Mouse (Mus musculus) spleen, postnatal 14 days (tissue): ENCODE measurements around the gene Rassf1.

Experiments
- DNase-seq, 2 experiments: peaks; one replicate each; pipeline ENCODE4 v3.0.0; 2021 to 2022; ENCODE audit warnings: low spot score in 2 of 2

Gene Rassf1

DNA sequence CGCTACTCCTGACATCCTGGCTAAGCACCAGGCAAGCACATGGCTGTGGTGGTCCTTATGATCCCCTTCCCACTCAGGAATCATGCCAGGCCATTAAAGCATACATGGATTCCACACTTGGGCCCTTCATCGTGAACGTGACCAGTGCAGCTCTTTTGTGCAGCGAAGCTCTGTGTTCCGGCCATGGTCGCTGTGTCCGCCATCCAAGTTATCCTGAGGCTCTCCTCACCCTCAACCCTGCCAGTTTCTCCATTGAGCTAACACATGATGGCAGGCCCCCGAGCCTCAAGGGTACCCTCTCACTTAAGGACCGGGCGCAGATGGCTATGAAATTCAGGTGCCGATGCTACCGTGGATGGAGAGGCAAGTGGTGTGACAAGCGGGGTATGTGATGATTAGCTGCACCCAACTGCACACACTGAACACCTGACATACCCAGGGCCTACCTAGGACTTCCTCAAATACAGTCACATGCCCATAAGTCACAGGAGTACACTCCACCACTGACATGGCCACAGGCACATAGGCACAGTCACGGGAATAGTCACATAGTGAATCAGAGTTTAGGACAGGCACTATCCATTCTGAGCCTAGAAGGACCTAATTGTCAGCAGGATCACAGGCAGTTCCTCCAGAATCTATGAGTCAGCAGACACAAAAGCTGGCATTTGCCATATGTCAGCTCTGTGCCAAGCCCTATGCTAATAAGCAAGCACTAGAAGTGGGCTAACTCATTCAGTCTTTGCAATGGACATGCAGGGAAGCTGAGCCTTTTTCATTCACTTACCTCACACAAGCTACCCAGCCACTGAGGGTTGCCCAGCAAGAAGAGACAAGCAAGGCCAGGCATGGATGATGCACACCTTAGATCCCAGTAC is 27.9 kb downstream of the Rassf1 start:
- DNase-seq, result no peak

DNA sequence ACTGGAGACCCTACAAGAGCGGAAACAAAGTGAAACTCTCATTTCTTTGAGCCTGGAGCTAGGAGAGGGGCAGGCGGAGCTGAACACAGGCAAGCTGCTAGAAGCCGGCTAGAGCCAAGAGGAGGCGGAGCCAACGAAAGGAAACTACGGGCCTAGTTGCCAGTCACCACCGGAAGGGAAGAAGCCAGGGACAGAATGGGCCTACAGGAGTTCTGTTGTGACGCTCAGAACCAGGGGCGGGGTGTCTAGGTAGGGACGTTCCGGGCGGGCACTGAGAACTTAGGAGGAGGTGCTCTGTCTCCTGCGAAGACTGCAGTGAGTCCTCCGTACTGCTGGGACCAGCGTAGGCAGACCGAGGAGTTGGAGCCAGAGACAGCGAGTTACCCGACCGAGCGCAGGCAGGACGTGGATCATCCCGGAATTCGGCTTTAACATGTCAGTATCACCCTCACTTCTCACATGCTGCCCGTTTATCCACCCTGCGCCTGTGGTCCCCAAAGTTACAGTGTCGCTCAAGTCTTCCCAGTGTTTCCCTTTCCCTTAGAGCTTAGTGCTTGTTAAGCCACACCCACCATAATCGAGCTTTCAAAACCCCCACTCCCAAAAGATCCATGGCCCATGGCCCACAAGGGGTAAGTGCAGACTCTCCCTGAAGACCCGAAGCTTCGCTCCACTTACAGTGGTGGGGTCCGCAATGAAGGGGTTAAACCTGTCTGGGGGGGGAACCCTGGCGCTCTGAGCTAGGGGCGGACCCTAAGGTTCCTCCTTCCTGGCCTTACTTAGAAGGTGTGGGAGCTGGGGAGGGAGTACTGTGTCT is 29.4 kb downstream of the Rassf1 start, which contains the start of gene Hyal3:
Hyal3 (plus strand) TSS at position 318 of the 817 bp plus-strand sequence.
- peak; percentile 69 to 73 for DNase-seq

DNA sequence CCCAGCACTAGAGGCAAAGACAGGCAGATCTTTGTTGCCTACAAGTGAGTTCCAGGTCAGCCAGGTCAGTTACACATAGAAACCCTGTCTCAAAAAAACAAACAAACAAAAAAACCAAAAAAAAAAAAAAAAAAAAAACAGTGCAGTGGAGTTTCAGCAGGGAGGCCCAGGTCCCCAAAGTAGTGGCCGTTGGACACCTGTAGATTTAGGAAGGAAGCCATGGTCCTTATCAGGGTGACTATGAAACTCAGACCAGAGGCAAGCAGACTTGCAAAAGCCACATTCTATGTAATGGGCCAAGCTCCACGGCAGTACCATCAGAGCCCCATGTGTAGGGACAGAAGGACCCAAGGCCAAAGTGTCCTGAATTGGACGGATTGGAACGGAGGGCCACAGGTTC is 30.2 kb downstream of the Rassf1 start:
- DNase-seq, result no peak

DNA sequence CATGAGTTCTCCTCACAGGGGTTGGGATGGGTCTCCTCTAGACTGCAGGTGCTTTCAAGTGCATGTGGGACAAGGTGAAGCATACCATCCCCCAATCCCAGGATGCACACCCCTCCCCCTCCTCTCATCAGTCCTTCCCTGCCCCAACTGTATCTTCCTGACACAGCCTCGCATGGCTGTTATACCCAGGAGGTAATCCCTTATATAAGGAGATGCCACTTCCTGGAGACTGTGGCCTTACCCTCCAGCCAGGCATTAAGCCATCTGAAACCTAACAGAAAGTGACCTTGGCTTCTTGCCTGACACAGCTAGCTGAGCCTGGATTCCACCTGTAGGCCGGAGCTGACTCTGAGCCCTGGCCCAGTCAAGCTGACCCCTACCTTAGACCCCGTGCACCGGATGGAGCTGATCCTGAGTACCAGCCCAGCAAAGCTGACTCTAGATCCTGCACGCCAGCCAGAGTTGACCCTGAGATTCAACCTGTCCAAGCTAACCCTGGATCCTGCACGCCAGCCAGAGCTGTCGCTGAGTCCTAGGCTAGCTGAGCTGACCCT is 31.2 kb downstream of the Rassf1 start:
- no peak for DNase-seq

DNA sequence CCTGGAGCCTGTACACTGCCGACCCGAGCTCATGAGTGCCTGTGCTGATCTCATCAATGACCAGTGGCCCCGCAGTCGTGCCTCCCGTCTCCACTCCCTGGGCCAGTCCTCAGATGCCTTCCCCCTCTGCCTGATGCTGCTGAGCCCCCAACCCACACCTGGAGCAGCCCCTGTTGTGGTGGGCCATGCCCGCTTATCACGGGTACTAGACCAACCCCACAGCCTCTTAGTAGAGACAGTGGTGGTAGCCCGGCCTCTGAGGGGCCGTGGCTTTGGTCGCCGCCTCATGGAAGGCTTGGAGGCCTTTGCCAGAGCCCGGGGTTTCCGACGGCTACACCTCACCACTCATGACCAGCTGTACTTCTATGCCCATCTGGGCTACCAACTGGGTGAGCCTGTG is 31.8 kb downstream of the Rassf1 start:
- DNase-seq, result no peak

DNA sequence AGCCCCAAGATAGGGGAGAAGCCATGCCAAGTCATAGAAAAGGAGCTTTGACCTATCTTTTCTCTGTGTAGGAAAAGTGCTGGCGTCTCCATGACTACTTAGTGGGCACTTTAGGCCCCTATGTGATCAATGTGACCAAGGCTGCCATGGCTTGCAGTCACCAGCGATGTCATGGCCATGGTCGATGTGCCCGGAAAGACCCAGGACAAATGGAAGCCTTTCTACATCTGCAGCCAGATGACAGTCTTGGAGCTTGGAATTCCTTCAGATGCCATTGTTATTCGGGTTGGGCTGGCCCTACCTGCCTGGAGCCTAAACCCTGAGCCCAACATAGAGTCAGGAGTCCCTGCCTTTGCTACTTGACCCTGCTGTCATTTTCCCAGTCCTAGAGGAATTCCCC is 35.1 kb downstream of the Rassf1 start:
- no peak for DNase-seq

DNA sequence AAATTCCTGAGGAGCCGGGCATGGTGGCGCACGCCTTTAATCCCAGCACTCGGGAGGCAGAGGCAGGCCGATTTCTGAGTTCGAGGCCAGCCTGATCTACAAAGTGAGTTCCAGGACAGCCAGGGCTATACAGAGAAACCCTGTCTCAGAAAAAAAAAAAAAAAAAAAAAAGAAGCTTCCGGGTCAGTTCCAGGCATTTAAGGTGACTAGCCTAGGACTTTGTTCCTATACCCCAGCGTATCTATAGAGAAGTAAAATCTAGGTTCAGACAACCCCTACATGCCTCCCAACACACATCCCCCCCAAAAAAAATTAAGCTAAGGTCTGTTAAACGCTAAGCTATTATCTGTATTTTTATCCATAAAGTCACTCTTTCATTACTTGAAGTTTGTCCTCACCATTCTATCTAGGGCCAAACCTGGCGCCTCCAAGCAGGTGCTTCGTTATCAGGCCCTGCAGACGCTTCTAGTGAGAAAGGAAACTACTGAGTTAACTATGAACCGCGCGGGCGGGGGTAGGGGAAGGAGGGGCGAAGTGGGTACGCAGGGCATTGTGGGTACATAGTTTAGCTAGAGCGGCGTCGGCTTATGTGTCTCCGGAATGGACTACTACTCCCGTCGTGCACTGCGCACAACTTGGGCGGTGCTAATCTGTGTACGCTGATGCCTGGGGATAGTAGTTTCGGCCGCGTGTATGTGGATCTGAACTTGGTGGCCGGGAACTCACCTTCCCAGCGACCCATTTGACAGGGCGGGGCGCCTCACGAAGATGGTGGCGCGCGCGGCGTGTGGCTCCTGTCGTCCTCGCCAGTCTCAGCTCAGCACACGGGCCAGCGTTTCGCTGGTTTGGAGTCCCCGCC is 35.8 kb downstream of the Rassf1 start, which contains the start of gene Ifrd2:
Ifrd2 (plus strand) TSS at position 669 of the 859 bp plus-strand sequence.
- peak; percentile 94 to 95 for DNase-seq

DNA sequence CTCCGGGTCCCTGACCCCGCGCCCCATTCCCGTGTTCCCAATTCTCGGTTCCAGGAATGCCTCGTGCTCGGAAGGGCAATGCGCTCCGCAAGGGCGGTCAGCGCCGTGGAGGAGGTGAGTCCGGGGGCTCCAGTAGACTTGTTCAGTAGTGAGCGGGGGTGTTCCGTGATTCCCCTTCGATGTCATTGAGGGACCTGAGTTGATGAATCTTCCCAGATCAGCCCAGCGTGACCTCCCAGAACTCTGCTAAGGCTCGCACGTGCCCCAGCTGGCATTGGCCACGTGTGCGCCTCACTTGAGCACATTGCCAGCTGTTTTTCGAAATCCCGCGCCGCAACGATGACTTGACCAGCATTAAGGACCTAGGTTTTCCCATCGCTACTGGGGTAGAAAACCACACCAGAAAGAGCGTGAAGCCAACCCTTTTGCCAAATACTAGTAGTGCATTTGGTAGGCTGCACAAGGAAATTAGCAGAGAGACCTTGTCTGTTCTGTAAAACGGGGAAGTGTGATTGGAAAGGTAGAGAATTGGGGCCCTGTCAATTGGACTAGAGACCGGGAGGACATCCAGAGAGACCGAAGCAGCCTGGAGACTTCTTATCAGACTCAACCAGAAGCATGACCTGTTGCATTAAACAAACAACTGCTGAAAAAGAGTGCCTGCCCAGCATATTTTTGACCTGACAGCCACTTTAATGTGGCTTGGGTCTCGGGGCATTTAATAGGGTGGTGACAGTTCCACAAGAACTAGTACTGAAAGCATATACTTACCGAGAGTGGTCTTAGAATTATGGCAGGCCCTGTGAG is 36.7 kb downstream of the Rassf1 start:
- no peak for DNase-seq

DNA sequence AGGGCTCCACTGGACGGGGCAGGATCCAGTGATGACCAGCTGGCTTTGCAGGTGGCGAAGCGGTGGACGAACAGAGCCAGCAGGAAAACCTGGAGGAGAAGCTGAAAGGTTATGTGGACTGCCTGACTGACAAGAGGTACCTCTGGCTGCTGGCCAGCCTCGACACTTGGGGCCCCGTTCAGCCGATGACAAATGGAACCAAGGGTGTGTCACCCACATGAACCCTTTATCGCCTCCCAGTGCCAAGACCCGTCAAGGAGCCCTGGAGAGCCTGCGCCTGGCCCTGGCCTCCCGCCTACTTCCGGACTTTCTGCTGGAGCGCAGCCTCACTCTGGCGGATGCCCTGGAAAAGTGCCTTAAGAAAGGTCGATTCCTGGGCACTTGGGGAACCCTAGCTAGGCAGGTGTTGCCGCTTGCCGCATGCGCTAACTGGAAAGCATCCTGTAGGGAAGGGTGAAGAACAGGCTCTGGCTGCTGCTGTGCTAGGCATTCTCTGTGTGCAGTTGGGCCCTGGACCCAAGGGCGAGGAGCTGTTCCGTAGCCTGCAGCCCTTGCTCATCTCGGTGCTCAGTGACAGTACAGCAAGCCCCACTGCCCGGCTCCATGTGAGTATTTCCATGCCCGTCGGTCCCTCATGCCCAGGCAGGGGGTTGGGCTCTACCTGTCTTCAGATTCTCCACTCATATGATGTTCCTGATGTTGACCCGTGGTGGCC is 38.9 kb downstream of the Rassf1 start:
- peak; percentile 52 to 56 for DNase-seq

DNA sequence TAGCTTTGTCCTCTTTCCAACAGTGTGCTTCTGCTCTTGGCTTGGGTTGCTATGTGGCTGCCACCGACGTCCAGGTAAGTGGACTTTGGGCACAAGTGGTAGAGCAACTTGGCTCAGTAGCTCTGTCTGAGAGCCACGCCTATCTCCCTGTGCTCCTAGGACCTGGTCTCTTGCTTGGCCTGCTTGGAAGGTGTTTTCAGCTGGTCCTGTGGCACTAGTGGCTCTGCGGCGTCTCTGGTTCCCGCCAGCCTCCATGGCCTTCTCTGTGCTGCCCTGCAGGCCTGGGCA is 39.4 kb downstream of the Rassf1 start:
- DNase-seq, result no peak

DNA sequence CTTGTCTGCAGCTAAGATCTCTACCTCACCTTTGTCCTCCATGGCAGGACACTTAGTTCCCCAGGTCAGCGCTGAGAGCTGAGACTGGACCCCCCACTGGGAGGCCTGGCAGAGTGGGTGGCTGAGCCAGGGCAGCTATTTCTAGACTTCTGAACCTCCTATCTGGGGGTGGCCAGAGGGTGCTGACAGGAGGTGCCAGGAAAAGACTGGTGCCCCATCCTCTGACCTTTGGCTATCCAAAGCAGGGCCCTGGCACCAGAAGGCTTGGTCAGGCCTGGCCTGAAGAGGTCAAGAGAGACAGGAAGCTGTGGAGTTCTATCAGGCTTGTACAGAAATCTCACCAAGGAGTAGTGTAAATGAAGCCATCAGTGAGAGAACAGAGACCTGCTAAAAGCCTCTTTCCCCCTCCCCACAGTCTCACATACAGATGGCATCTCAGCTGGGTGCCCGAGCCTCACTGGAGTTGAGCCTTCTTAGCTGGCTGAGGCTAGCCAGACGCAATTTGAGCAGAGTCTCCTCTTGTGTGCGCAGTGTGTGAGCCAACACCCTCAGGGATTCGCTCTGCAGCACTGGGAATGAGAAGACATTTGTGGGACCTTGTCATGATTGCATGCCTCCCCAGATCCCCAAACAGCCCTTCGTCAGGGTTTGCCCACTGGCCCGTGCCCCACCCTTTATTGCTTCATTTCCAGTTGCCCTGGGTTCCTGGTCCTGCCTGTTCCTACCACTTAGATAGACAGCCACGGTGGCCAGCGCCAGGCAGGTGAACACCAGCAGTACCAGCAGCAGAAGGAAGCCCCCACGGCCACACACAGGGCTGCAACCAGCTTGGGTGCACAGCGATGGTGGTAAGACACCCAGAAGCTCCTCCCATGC is 42.0 kb downstream of the Rassf1 start:
- no peak for DNase-seq

DNA sequence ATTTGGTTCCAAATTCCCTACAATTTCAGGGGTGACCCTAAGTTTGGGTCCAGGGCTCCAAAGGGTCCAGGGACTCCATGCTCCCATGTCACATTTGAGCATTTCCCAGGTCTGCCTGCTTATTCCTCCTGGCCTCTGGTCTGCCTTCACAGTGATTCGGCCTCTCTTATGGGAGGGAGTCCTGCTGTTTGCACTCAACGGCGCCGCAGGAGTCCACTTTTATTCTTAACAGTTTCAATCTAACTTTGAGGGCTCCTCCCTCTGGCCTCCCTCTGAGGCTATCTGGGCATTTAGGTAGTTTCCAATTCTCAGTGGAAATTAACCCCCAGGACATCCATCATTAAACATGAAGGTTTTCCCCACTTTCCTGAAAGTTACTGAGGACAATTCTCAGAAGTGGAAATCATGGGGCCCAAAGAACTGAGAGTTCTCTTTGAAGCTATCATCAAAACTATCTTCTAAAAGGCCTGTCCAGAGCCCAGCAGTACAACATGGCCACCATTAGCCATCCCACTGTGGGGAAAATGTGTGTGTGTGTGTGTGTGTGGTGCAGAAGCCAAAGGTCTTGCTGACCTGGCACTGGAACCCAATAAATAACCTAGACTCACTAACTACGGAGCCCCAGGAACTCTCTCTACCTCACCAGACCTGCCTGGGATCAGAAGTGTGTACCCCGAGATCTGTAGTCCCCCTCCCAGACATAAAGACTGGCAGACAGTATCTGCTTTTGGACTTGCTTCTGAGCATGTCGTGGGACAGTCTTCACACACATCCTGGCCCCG is 43.1 kb downstream of the Rassf1 start:
- no peak for DNase-seq

DNA sequence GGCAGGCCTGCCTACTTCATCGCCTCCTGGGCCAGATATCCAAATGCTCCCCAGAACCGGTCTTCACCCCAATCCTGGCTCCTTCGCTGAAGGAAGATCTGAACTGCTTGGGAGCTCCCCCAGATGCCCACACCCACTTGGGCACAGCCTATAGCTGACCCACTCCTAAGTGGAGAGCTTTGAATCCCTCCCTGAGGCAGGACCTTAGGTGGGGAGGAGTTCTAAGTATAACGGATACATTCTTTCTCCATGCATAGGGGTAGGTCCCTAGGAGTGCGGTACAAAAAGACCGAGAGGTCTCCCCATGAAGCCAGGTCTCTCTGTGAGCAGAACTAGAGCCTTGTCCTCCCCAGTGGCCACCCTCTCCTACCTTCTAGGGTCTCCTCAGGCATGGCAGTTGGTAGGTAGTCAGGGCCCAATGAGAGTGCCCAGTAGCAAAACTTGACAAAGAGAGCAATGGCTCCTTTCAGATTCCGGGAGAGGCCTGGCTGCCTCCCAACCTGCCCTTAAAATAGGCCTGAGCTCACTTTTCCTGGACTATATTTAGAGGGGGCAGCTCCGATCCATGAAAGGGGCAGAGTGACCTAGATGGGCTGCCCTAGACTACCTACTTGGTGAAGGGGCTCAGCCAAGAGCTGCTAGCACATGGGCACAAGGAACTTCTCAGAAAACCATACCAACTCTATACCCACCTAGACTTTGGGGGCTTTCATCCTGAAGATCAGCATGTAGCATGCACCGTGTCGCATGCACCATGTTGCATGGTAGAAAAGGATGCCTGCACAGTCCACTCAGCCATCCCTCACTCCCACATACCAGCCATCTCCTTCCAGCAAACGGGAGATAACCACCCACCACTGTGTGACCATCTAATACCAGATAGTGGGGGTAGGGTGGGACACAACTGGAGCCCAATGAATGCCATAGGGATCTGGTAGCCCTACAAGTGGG is 45.5 kb downstream of the Rassf1 start:
- DNase-seq, result no peak

DNA sequence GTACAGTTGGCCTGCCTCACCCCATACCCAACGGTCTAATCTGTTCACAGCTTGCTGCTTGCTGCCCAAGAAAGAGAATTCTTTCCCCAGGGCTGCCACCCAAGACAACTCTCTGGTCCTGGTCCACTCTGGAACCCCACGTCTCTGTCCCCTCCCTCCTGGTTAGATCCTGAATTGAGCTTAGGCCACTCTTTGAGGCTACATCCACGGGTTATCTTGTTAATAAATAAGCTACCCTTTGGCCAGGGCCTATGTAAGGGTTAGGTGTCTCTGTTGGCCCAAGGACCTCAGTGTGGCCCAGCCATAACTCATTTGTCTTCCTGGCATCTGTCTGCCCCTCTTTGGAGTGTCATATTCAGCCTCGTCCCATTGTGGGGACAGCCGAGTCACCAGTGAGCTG is 47.0 kb downstream of the Rassf1 start:
- no peak for DNase-seq

DNA sequence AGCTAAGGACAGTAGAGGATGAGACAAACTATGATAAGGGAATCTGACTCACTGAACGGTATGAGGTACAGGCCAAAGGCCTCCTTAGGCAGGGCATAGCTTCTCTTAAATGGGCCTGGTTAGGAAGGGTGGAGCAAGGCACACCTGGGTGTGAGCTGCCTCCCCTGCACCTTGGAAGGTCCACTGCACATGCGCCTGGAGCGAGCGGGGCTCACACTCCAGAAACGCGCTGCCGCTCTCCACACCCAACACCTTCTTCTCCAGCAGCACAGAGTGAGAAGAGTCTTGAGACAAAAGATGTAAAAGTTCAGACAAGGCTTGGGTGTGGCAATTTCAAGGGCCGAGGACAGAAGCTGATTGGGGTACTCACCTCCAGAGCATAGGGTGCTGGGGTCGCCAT is 48.1 kb downstream of the Rassf1 start:
- no peak for DNase-seq

DNA sequence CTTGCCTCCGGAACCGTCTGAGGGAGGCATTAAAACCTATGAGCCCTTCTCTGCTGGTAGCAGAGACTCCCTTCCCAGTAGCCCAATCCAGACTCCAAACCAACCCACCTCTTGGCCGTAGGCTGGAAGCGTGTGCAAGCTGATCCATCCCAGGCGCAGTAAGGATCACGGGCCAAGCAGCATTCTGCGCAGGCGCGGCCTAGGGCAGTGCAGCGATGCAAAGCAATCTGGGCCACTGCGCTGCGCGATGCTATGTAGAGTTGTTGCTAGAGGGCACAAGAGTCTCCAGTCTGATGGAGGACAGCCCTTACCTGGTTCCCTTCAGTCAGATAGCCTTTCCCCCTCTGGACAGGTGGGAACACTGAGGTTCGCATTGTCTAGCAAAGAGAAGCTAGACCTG is 48.5 kb downstream of the Rassf1 start:
- DNase-seq, result no peak

DNA sequence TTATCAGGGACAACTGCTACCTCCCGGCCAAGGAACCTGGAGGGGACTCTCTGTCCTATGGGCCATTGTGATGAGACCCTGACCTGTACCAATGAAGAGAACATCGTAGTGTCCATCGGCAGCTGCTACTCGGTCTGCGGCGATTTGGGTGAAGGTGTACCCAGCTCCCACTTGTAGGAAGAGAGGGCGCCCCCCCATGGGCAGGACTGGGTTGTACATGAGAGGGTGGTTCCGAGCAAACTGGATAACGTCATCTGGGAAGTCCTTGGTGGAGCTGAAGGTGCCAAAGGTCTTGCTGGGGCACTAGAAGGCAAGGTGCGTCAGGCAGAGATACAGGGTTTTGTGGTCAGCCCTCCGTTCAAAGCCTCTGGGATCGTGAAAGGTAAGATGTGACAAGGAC is 49.4 kb downstream of the Rassf1 start:
- no peak for DNase-seq
